ENCODE assay signal across 13 mouse cellular contexts in the genomic region with DNA sequence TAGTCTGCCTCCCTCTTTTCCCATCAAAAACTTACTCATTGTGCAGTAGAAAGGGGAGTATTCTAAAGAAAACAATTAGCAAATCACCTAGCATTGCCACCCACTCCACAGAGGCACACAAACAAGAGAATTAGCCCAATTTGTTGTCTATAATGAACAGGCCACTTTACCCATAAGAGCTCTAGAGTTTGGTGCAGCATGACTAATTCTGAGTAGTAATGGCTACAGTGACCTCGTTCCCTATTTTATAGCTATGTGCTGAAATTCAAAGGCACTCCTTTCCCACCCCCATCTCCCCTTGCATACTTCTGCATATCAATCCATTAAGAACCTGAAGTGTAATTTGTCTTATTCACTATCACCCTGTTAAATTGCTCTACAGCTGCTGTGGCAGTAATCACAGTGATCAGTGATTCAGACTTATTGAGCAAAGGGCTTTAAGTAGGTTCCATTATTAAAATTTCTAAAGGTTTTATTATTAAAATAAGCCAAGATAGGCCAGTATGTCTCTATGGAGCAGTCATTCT.
"Had no signal": no experiment of that assay in that cellular context is flagged by ENCODE, and none has a peak within 500 bp of the region (broad histone marks: within the 10 kb centered on the region; RNA-seq: fewer than 3 reads in every experiment).

No protein-coding gene starts in this region.

- DNase-seq: kidney, adult 2 months; kidney, postnatal 14 days; layer of hippocampus, postnatal 36 days; lung, embryonic 14.5 days; lung, postnatal 10 days; right cerebral cortex, adult 18-20 months; right cerebral cortex, postnatal 25 days; thymus, postnatal 36 days had no signal

- H3K27me3 ChIP-seq: kidney, embryonic 15.5 days; limb, embryonic 15.5 days; liver, embryonic 12.5 days; midbrain, embryonic 12.5 days had no signal

- ATAC-seq: liver, embryonic 12.5 days; midbrain, embryonic 16.5 days had no signal

- H3K4me1 ChIP-seq: kidney, embryonic 15.5 days; limb, embryonic 15.5 days had no signal

- H3K9me3 ChIP-seq: kidney, embryonic 15.5 days; limb, embryonic 15.5 days; liver, embryonic 12.5 days; midbrain, embryonic 12.5 days had no signal

- H3K27ac ChIP-seq: kidney, embryonic 15.5 days; limb, embryonic 15.5 days; liver, embryonic 12.5 days; midbrain, embryonic 12.5 days had no signal

- H3K4me3 ChIP-seq: kidney, embryonic 15.5 days; limb, embryonic 15.5 days; liver, embryonic 12.5 days; midbrain, embryonic 12.5 days had no signal

- H3K4me2 ChIP-seq: kidney, embryonic 15.5 days; limb, embryonic 15.5 days; liver, embryonic 12.5 days; lung, embryonic 14.5 days; midbrain, embryonic 12.5 days had no signal

- H3K9ac ChIP-seq: kidney, embryonic 15.5 days; limb, embryonic 15.5 days; liver, embryonic 12.5 days; lung, embryonic 14.5 days; midbrain, embryonic 12.5 days had no signal

- H3K36me3 ChIP-seq: kidney, embryonic 15.5 days; limb, embryonic 15.5 days; liver, embryonic 12.5 days; midbrain, embryonic 12.5 days had no signal
